Mouse (Mus musculus): ENCODE measurements around the gene Pmvk. TPM values are rescaled to one million over a fixed set of nuclear protein-coding genes. Genes with fewer than 3 reads are reported as not detected.

Pmvk gene
- 44.4 and 46.6 TPM in 2 replicates for polyA plus RNA-seq (2012; rRNA removed; ENCODE audit: low replicate concordance)

DNA sequence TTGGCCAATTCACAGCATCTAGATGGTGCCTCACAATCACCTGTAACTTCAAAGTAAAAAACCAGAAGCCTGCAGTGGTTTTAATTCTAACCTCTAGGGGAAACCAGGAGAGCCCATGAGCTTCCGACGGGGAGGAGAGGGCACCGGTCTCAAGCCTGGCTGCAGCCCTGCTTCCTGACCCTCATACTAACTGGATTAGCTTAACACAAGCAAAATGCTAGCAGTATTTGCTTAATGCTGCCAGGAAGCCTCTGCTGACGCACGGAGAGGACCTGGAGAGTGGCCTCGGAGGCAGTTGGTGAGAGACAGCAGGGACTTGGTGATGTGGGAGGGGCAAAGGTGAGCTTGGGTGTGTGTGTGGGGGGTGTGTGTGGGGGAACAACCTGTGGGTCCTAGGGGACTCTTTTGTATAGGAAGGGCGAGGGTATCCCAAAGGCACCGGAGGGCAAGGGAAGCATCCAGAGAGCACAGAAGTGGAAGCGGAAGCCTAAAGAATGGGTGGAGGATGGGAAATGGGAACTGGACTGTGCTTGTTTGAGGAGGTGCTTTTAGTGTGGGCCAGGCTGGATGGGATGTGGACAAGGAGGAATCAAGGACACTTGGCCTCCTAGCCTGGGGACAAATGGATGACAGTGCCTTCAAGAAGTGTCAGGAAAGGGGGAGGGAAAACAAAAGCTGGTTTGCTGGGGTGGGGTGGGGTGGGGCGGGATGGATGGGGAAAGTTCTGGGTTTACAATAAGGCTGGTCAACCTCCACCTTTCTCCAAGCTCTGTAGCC, at the start of gene Pmvk:
Gene Pmvk, plus strand, starts transcription at position 141 of the 777 bp plus-strand sequence.

GRCm38 (mm10) chr3:89411490-89412393, 42.6 kb upstream of the Pmvk start, which contains the start of gene Flad1:
TSS of gene Flad1 (minus strand) at chr3:89411870.

DNA sequence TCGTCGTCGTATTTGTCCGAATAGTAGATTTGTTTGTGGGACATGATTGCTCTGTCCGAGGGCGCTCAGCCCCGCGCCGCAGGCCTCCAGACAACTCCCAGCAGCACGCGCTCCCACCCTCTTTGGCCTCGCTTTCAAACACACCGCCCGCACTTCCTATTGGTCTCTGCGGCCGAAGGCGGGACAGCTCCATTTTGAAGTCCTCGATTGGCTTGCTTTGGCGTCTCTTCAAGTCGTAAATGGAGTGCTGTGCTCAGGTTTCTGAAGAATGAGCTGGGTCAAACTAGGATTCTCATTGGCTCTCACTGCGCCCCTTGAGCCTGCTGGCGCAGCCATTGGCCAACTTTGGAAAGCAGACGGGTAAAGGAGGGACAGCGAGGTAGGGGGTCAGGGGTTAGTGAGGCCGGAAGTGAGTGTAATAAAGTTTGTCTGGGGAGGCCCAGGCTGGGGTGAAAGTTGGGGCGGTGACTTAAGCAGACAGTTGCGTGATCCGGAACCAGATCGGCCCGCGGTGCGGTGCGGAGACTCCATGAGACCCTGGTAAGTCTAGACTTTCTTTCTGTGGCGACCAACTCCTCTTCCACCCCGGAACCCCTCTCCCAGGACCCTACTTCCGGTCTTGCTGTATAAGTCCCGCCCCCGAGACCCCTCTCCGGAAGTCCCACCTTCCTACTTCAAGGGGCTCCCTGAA, 36.0 kb upstream of the Pmvk start, which contains the start of the genes Cks1b and Shc1:
Gene Cks1b, minus strand, starts transcription at position 214 of the 691 bp plus-strand sequence.
Gene Shc1, plus strand, starts transcription at position 274 of the 691 bp plus-strand sequence.

DNA sequence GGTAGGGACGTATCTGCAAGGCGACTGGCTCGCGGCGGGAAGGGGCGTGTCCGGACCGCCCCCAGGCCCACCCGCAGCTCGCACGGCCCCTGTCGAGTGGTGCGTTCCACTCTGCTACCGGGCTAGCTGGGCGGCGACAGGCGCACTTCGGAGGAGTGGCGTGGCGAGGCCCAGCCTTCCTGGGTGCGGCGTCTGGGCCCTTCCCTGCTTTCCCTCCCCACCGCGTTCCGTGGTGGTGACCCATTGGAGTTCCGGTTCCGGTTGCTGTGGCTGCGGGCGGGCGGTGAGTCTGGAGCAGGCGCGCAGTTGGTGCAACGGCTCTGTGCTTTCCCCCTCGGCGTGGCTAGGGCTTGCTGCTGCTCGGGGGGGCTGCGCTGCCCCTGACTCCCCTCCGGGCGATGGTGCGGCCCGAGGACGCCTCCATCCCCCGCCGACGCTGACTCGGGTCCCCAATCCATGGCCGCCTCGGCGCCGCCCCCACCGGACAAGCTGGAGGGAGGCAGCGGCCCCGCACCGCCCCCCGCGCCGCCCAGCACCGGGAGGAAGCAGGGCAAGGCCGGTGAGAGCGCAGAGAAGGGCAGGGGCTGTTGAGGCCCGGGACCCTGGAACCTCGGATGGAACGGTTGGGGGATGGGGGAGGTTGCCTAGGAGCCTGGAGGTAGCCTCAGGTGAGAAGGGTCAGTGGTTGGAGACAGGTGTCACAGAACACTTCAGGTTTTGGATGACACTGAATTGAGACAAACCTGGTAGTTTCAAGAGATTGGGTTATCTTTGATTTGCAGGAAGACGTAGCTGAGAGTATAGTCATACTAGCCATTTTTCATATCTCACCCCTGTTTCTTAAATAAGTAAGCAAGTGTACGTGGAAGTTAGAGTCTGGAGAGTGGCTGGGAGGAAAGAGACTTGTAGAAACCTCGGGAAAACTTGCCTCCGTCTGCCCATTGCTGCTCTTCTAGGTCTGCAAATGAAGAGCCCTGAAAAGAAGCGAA, 23.9 kb upstream of the Pmvk start, which contains the start of gene Pygo2:
Gene Pygo2, plus strand, starts transcription at position 44 of the 989 bp plus-strand sequence.

GRCm38 (mm10) chr3:89436176-89437113, 17.9 kb upstream of the Pmvk start, which contains the start of gene Pbxip1:
TSS of gene Pbxip1 (plus strand) at chr3:89436706.

Other genes starting within 250 kb of the Pmvk start
- 50.0 and 62.6 TPM in 2 replicates for gene Thbs3, start 239.4 kb upstream of the Pmvk start, polyA plus RNA-seq (2012; rRNA removed; ENCODE audit: low replicate concordance)
- 162 and 208 TPM in 2 replicates for gene Mtx1, start 227.5 kb upstream of the Pmvk start, polyA plus RNA-seq (2012; rRNA removed; ENCODE audit: low replicate concordance)
- gene Muc1, start 225.5 kb upstream of the Pmvk start, polyA plus RNA-seq (2012; rRNA removed; ENCODE audit: low replicate concordance), result 12.4 and 14.5 TPM in 2 replicates
- 189 and 281 TPM in 2 replicates for gene Krtcap2, start 208.6 kb upstream of the Pmvk start, polyA plus RNA-seq (2012; rRNA removed; ENCODE audit: low replicate concordance)
- gene Trim46, start 208.2 kb upstream of the Pmvk start, polyA plus RNA-seq (2012; rRNA removed; ENCODE audit: low replicate concordance), result 10.8 and 22.3 TPM in 2 replicates
- gene Dpm3, start 195.2 kb upstream of the Pmvk start, polyA plus RNA-seq (2012; rRNA removed; ENCODE audit: low replicate concordance), result 493 and 778 TPM in 2 replicates
- 258 and 285 TPM in 2 replicates for gene Slc50a1, start 184.0 kb upstream of the Pmvk start, polyA plus RNA-seq (2012; rRNA removed; ENCODE audit: low replicate concordance)
- gene Efna1, start 173.4 kb upstream of the Pmvk start, polyA plus RNA-seq (2012; rRNA removed; ENCODE audit: low replicate concordance), result 35.6 and 37.1 TPM in 2 replicates
- 8.6 and 12.4 TPM in 2 replicates for gene Efna3, start 131.6 kb upstream of the Pmvk start, polyA plus RNA-seq (2012; rRNA removed; ENCODE audit: low replicate concordance)
- gene Efna4, start 116.5 kb upstream of the Pmvk start, polyA plus RNA-seq (2012; rRNA removed; ENCODE audit: low replicate concordance), result 6.3 and 14.3 TPM in 2 replicates
- gene Adam15, start 104.5 kb upstream of the Pmvk start, polyA plus RNA-seq (2012; rRNA removed; ENCODE audit: low replicate concordance), result 232 and 296 TPM in 2 replicates
- 2.8 and 6.0 TPM in 2 replicates for gene Dcst2, start 92.6 kb upstream of the Pmvk start, polyA plus RNA-seq (2012; rRNA removed; ENCODE audit: low replicate concordance)
- 1.5 and 1.9 TPM in 2 replicates for gene Dcst1, start 89.3 kb upstream of the Pmvk start, polyA plus RNA-seq (2012; rRNA removed; ENCODE audit: low replicate concordance)
- gene Zbtb7b, start 59.8 kb upstream of the Pmvk start, polyA plus RNA-seq (2012; rRNA removed; ENCODE audit: low replicate concordance), result 77.1 and 147 TPM in 2 replicates
- 2.2 TPM in 1 of 2 replicates, not detected in the other for gene Lenep, start 51.7 kb upstream of the Pmvk start, polyA plus RNA-seq (2012; rRNA removed; ENCODE audit: low replicate concordance)
- gene Flad1, start 42.7 kb upstream of the Pmvk start, polyA plus RNA-seq (2012; rRNA removed; ENCODE audit: low replicate concordance), result 50.9 and 64.9 TPM in 2 replicates
- 18.1 and 21.4 TPM in 2 replicates for gene Cks1b, start 36.2 kb upstream of the Pmvk start, polyA plus RNA-seq (2012; rRNA removed; ENCODE audit: low replicate concordance)
- 96.7 and 114 TPM in 2 replicates for gene Shc1, start 36.1 kb upstream of the Pmvk start, polyA plus RNA-seq (2012; rRNA removed; ENCODE audit: low replicate concordance)
- gene Pygo2, start 24.3 kb upstream of the Pmvk start, polyA plus RNA-seq (2012; rRNA removed; ENCODE audit: low replicate concordance), result 36.0 and 171 TPM in 2 replicates
- gene Pbxip1, start 17.8 kb upstream of the Pmvk start, polyA plus RNA-seq (2012; rRNA removed; ENCODE audit: low replicate concordance), result 54.5 and 82.1 TPM in 2 replicates
- 4.8 and 5.5 TPM in 2 replicates for gene Kcnn3, start 65.6 kb downstream of the Pmvk start, polyA plus RNA-seq (2012; rRNA removed; ENCODE audit: low replicate concordance)